Mouse (Mus musculus) CD4-positive helper T cell, adult 2 months (primary cell): ENCODE results near the gene Bsn.
A peak's percentile ranks its signal among the peaks of the same experiment; 100 is the strongest.

Source experiments
- DNase-seq: peaks from one replicate; pipeline ENCODE4 v3.0.0-alpha.2; 2012; ENCODE audit warnings: low read depth, missing footprints, low spot score

Gene Bsn

DNA sequence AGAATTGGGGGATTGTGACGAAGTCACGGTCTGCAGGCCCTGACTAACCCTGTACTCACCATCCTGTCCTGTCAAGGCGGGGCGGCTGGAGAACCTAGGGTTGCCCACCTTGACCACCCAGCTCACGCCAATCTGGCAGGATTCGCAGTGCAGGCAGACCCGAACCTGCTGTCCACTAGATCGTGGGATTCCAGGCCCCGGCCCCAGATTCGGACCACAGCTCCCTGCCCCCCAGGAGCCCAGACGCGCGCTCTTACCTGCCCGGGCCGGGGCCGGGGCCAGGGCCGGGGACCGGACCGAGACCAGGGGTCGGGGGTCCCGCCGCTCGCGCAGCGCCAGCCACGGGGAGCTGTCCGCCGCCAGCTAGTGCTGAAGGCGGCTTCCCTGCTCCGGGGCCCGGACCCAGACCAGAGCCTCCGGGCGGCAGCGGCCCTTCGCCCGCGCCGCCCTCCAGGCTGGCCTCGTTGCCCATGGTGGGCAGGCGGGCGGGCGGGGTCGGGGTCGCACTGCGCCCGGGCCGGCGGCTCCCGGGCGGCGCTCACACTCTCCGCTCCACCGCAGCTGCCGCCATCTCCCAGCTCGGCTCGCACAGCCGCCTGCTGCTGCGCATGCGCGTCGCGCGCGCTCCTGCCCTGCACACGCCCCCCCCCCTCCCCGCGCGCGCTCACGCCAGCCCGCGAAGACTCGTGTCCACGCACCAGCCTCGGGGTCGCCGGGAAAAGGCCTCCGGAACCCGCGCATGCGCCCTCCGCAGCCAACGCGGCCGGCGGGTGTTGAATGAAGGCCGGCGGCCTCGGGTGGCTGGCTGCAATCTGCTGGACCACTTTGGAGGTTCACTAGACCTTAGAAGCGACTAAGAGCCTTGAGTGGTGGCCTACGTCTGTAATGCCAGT is at the start of gene Bsn:
Bsn (minus strand) TSS at position 598 of the 893 bp plus-strand sequence.
- DNase-seq, result peak; percentile 63

DNA sequence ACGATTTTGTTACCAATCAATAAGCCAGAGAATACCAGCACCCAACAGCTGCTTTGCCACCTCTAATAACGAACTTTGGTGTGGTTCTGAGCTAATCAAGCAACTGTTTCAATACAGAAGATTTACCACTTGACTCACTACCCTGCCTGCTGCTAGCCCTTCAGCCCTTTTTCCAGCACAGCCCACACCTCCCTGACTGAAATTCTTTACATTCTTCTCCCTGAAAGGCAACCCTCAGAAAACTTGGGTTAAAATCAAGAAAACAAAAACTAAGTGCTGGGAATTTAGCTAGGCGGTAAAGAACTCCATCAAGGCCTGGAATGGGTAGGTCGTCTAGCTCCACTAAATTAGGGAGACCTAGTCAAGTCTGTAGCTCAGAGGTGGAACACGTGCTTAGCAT is 49.8 kb upstream of the Bsn start:
- DNase-seq, result no peak

GRCm38 (mm10) chr9:108238831-108239230 is 48.6 kb upstream of the Bsn start:
- no peak for DNase-seq

- no peak for DNase-seq
Observed at GRCm38 (mm10) chr9:108238402-108238801, 48.2 kb upstream of the Bsn start.

DNA sequence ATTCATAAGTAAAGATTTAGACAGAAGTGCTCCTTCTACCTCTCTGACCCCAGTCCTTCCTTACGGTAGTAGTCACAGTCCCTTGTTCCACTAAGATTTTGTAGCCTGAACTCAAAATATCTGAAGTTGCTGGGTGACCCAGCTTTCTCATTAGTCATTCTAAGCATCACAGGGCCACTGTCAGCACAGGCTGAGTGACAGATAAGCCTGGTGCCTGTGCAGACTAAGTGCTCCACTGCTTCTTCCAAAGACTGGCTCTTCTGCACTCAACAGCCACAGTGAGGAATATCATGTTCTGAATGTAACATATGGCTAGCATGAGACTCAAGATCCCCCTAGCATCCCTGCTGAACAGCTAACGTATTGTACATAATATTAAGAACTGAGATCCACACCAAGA is 44.5 kb upstream of the Bsn start:
- no peak for DNase-seq

GRCm38 (mm10) chr9:108232908-108233307 is 42.7 kb upstream of the Bsn start:
- no peak for DNase-seq

GRCm38 (mm10) chr9:108227911-108228649 is 37.9 kb upstream of the Bsn start:
- no peak for DNase-seq

- no peak for DNase-seq
Observed at GRCm38 (mm10) chr9:108225166-108225565, 35.0 kb upstream of the Bsn start.

DNA sequence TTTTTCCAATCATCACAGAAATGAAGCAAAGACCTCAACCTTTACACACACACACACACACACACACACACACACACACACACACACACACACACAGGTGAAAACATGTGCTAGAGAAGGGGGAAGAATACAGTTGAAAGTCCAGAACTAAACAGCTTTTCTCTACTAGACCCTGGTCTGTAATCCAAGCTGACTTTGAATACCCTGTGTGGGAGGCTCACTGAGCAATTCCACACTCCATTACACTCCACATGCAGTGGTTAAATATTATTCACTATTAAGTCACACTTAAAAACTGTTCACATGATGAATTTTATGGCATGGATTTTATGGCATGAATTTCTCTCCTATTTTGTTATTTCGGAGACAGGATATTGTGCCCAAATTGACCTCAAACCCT is 33.4 kb upstream of the Bsn start:
- no peak for DNase-seq

DNA sequence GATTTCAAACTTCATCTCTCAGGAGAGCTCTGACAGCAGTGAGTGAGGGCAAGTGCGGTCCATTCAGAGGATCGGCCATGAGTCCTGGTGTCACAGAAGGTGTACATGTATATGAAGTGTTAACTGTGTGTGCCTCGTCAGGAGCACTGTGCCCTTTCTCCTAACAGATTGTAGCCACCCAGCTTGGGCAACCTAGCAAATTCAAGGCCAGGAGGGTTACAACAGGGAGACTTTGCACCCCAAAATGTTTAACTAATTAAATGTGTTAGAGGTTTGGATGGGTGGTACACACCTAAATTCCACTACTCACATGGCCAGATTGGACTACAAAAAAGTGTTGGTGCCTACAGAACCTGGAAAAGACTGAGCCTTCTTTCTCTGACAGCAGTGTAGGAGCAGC is 31.4 kb upstream of the Bsn start:
- no peak for DNase-seq

GRCm38 (mm10) chr9:108220380-108220774 is 30.2 kb upstream of the Bsn start:
- DNase-seq, result no peak

DNA sequence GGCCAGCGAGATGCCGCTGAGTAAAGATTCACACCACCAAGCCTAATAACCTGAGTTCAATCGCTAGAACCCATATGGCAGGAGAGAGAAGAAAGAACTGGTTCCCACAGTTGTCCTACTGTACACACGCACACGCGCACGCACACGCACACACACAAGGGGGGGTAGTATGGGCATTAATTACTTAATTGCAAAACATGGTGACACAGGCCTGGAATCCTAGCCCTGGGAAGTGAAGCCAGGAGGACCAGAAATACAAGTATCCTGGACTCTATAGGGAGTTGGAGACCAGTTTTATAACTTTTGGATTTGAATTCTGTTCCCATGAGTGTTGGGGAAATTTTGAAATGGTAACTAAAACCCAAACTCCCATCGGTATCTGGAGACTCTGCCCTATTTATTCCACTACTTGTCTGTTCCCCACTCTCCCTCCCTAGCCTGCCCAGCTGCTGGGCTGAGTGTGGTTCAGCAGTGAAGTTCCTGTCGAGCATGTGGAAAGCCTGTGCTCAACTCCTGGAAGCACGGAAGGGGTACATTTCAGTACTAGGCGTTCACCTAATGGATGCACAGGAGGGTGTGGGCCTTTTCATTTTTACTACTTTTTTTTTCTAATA is 29.7 kb upstream of the Bsn start:
- DNase-seq, result no peak

- no peak for DNase-seq
Observed at GRCm38 (mm10) chr9:108217936-108218543, 27.9 kb upstream of the Bsn start.

GRCm38 (mm10) chr9:108217406-108217805 is 27.2 kb upstream of the Bsn start:
- DNase-seq, result no peak

- DNase-seq, result no peak
Observed at GRCm38 (mm10) chr9:108213105-108213504, 22.9 kb upstream of the Bsn start.

GRCm38 (mm10) chr9:108212426-108212825 is 22.2 kb upstream of the Bsn start:
- no peak for DNase-seq

GRCm38 (mm10) chr9:108205571-108205901 is 15.4 kb upstream of the Bsn start:
- DNase-seq, result no peak

DNA sequence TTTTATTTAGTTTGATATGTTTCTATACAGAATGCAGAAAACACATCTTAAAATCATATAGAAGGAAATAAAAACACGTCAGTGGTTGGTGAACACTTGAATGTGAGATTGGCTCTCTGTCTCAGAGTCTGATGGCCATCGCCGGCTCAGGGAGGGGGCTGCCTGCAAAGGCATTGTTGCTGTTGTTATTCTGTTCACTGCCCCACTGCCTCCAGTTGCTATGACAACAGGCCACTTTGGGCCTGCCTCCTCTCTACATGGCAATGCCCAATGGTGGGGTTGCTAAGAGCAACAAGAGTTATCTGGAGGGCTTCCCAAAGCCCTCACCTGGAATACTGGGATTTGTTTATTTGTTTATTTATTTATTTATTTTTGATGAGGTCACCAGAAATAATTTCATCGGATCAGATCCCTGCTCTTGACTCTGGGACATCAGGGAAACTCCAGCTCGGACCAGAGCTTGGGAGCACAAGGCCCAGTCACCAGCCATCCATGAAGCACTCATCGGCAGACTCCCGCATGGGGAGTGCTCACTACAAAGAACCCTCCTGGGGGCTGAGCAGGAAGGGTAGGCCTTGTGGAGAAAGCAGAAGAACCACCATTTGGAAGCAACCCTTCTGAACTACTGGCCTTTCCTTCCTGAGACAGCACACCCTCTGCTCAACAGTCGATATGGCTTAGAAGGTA is 14.8 kb upstream of the Bsn start:
- DNase-seq, result no peak

GRCm38 (mm10) chr9:108203015-108203414 is 12.8 kb upstream of the Bsn start:
- peak; percentile 86 for DNase-seq

GRCm38 (mm10) chr9:108202169-108202568 is 12.0 kb upstream of the Bsn start:
- DNase-seq, result peak; percentile 58

GRCm38 (mm10) chr9:108201160-108201559 is 11.0 kb upstream of the Bsn start:
- peak; percentile 96 for DNase-seq

DNA sequence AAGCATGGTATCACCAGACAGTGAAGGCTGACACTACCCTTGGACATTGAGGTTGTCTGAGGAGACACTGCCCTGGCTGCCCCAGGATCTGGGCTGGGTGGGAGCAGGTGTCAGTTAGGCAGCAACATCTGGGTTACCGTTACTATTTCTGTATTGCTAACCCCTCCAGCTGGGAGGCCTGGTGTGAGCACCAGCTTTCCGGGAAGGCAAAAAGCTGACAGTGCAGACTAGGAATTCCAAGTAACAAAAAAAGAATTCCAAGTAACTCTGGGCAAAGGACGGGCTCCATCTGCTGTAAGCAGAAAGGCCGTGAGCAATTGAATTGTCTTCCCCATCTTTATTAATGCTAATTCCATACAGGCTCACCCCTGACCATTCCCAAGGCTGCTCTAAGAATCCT is 8.4 kb upstream of the Bsn start:
- DNase-seq, result no peak
